Mouse (Mus musculus) neural tube, embryonic 14.5 days (tissue): ENCODE data around the gene 2010111I01Rik. TPM values are rescaled to one million over a fixed set of nuclear protein-coding genes. Genes with fewer than 3 reads are reported as not detected.

Experiments used
- ATAC-seq: fragments of 200-750 bp; cut with Nextera tagmentation; 2 replicates; pipeline ENCODE4 v1.8.0; 2017; ENCODE audit warnings: low read depth, mild to moderate bottlenecking, moderate TSS enrichment, moderate library complexity
- H3K27ac ChIP-seq: fragments of 300-500 bp; sonication (generic); 2 replicates; pipeline ENCODE4 v1.5.1; 2014; ENCODE audit warnings: low read depth, mild to moderate bottlenecking, control low read depth, low read length, moderate library complexity, mixed read lengths
- H3K27me3 ChIP-seq: fragments of 300-500 bp; sonication (generic); 2 replicates; pipeline ENCODE4 v1.6.1; 2014; ENCODE audit warnings: low read length; ENCODE audit not compliant: control insufficient read depth, insufficient read depth
- H3K36me3 ChIP-seq: fragments of 300-500 bp; sonication (generic); 2 replicates; pipeline ENCODE4 v1.6.1; 2014; ENCODE audit warnings: low read length, mixed read lengths; ENCODE audit not compliant: control insufficient read depth, insufficient read depth
- H3K4me1 ChIP-seq: fragments of 300-500 bp; sonication (generic); 2 replicates; pipeline ENCODE4 v1.6.1; 2014; ENCODE audit warnings: low read length; ENCODE audit not compliant: control insufficient read depth, insufficient read depth
- H3K4me2 ChIP-seq: fragments of 300-500 bp; sonication (generic); 2 replicates; pipeline ENCODE4 v1.6.1; 2014; ENCODE audit warnings: mild to moderate bottlenecking, low read depth, low read length, control low read depth
- H3K4me3 ChIP-seq: fragments of 300-500 bp; sonication (generic); 2 replicates; pipeline ENCODE4 v1.5.1; 2014; ENCODE audit warnings: low read depth, low read length, control low read depth, mixed read lengths
- H3K9ac ChIP-seq: fragments of 300-500 bp; sonication (generic); replicated peaks from 2 replicates; pipeline ENCODE4 v1.6.1; 2014; ENCODE audit warnings: low read depth, mild to moderate bottlenecking, control low read depth, low read length, mixed read lengths
- H3K9me3 ChIP-seq: fragments of 300-500 bp; sonication (generic); 2 replicates; pipeline ENCODE4 v1.6.1; 2016; ENCODE audit warnings: low read length; ENCODE audit not compliant: control insufficient read depth
- WGBS: fragments of 180-500 bp; shearing (Covaris S2); extraction: QIAGEN DNeasy Blood & Tissue Kit; methylation state at CpG from one replicate; pipeline ENCODE4 v1.1.7; 2014; 5-methylcytosine and 5-hydroxymethylcytosine counted together
- polyA plus RNA-seq: library from polyadenylated mRNA; unstranded; fragments of >200 nt; fragmentation: Nextera tagmentation; extraction: Ambion mirVana; gene quantifications from 2 replicates; pipeline ENCODE4 v1.2.1, GENCODE M21; 2014

The 2010111I01Rik gene
- polyA plus RNA-seq, 1 experiment from 2014 or later, result 28.8 TPM

GRCm38 (mm10) chr13:63118682-63119081, 154.0 kb downstream of the 2010111I01Rik start:
- 86% methylated on average over 3 of the region's 3 CpGs for WGBS
- no peak for ATAC-seq
- no peaks in the 10 kb centered on the region for H3K27me3 ChIP-seq

GRCm38 (mm10) chr13:63120296-63120695, 155.6 kb downstream of the 2010111I01Rik start:
- Histone ChIP-seq H3K4me1 (no peaks in the 10 kb centered on the region), H3K27me3 (no peaks in the 10 kb centered on the region), H3K9me3 (no peaks in the 10 kb centered on the region), H3K36me3 (no peaks in the 10 kb centered on the region), H3K9ac (no peak overlapping the region), H3K27ac (no peak overlapping the region), H3K4me3 (no peak overlapping the region), H3K4me2 (no peak overlapping the region)
- 87% methylated on average over 2 of the region's 2 CpGs for WGBS
- ATAC-seq, result no peak

More at GRCm38 (mm10) chr13:63118682-63119081, 154.0 kb downstream of the 2010111I01Rik start:
- H3K36me3 ChIP-seq, result no peaks in the 10 kb centered on the region
- no peaks in the 10 kb centered on the region for H3K9me3 ChIP-seq
- H3K4me1 ChIP-seq, result no peaks in the 10 kb centered on the region
- no peak overlapping the region for H3K4me2 ChIP-seq
- H3K9ac ChIP-seq, result no peak overlapping the region
- H3K27ac ChIP-seq, result no peak overlapping the region
- H3K4me3 ChIP-seq, result no peak overlapping the region

- 87% methylated on average over 4 of the region's 4 CpGs for WGBS
- no peak for ATAC-seq
These were observed 157.1 kb downstream of the 2010111I01Rik start for GRCm38 (mm10) chr13:63121747-63122146.

GRCm38 (mm10) chr13:63126206-63126605, 161.5 kb downstream of the 2010111I01Rik start:
- Histone ChIP-seq H3K36me3 (no peaks in the 10 kb centered on the region), H3K27me3 (no peaks in the 10 kb centered on the region), H3K27ac (no peak overlapping the region), H3K9me3 (peaks cover 4% of the 10 kb centered on the region; the same call in 1 of the 2 replicates), H3K9ac (no peak overlapping the region), H3K4me2 (no peak overlapping the region), H3K4me3 (no peak overlapping the region), H3K4me1 (no peaks in the 10 kb centered on the region)
- ATAC-seq, result no peak
- WGBS, result 64% methylated on average over 3 of the region's 3 CpGs

More at GRCm38 (mm10) chr13:63121747-63122146, 157.1 kb downstream of the 2010111I01Rik start:
- Histone ChIP-seq H3K9me3 (no peaks in the 10 kb centered on the region), H3K36me3 (no peaks in the 10 kb centered on the region), H3K27me3 (no peaks in the 10 kb centered on the region), H3K4me3 (no peak overlapping the region), H3K4me1 (no peaks in the 10 kb centered on the region), H3K4me2 (no peak overlapping the region), H3K27ac (no peak overlapping the region), H3K9ac (no peak overlapping the region)

- H3K9ac ChIP-seq, result no peak overlapping the region
- H3K4me1 ChIP-seq, result no peaks in the 10 kb centered on the region
- H3K36me3 ChIP-seq, result no peaks in the 10 kb centered on the region
- no peak overlapping the region for H3K4me2 ChIP-seq
- no peak overlapping the region for H3K27ac ChIP-seq
- no peaks in the 10 kb centered on the region for H3K27me3 ChIP-seq
- H3K4me3 ChIP-seq, result no peak overlapping the region
- no peak for ATAC-seq
- peaks cover 4% of the 10 kb centered on the region; the same call in 1 of the 2 replicates for H3K9me3 ChIP-seq
- 100% methylated on average over 1 of the region's 1 CpGs for WGBS
These were observed 162.8 kb downstream of the 2010111I01Rik start for GRCm38 (mm10) chr13:63127516-63127915.

GRCm38 (mm10) chr13:63134879-63135421, 170.3 kb downstream of the 2010111I01Rik start:
- no peak overlapping the region for H3K9ac ChIP-seq
- H3K27me3 ChIP-seq, result no peaks in the 10 kb centered on the region
- no peak for ATAC-seq
- H3K27ac ChIP-seq, result no peak overlapping the region
- no peaks in the 10 kb centered on the region for H3K9me3 ChIP-seq
- no peak overlapping the region for H3K4me2 ChIP-seq
- no peaks in the 10 kb centered on the region for H3K36me3 ChIP-seq
- no peaks in the 10 kb centered on the region for H3K4me1 ChIP-seq
- no peak overlapping the region for H3K4me3 ChIP-seq
- WGBS, result 90% methylated on average over 5 of the region's 5 CpGs

- Histone ChIP-seq H3K4me2 (no peak overlapping the region), H3K9ac (no peak overlapping the region), H3K36me3 (no peaks in the 10 kb centered on the region), H3K4me3 (no peak overlapping the region), H3K4me1 (no peaks in the 10 kb centered on the region), H3K27ac (no peak overlapping the region), H3K9me3 (no peaks in the 10 kb centered on the region), H3K27me3 (no peaks in the 10 kb centered on the region)
- ATAC-seq, result no peak
- 92% methylated on average over 7 of the region's 7 CpGs for WGBS
These were observed 171.3 kb downstream of the 2010111I01Rik start for GRCm38 (mm10) chr13:63135994-63136393.

GRCm38 (mm10) chr13:63136775-63137174, 172.1 kb downstream of the 2010111I01Rik start:
- H3K9ac ChIP-seq, result no peak overlapping the region
- no peak overlapping the region for H3K4me2 ChIP-seq
- H3K9me3 ChIP-seq, result no peaks in the 10 kb centered on the region
- ATAC-seq, result no peak
- no peak overlapping the region for H3K4me3 ChIP-seq
- no peaks in the 10 kb centered on the region for H3K27me3 ChIP-seq
- H3K4me1 ChIP-seq, result no peaks in the 10 kb centered on the region
- H3K36me3 ChIP-seq, result no peaks in the 10 kb centered on the region
- WGBS, result 97% methylated on average over 1 of the region's 1 CpGs
- H3K27ac ChIP-seq, result no peak overlapping the region

GRCm38 (mm10) chr13:63138376-63139048, 173.8 kb downstream of the 2010111I01Rik start:
- Histone ChIP-seq H3K9me3 (no peaks in the 10 kb centered on the region), H3K9ac (no peak overlapping the region), H3K27me3 (no peaks in the 10 kb centered on the region), H3K4me1 (no peaks in the 10 kb centered on the region), H3K4me3 (no peak overlapping the region), H3K27ac (no peak overlapping the region), H3K36me3 (no peaks in the 10 kb centered on the region), H3K4me2 (no peak overlapping the region)
- ATAC-seq, result 0 out of 2 replicates have a peak, but pooled peaks have one; percentile 31
